Mouse (Mus musculus) MEL (cell line): ENCODE data around the gene Odf2l.

ENCODE experiments used
- JUND ChIP-seq: IDR thresholded peaks from 2 replicates; pipeline ENCODE4 v1.6.1; 2011; ENCODE audit warnings: low read depth, mild to moderate bottlenecking, improper control_type of control experiment, low read length
- MAFK ChIP-seq: IDR thresholded peaks from 2 replicates; pipeline ENCODE4 v1.6.1; 2011; ENCODE audit warnings: low read depth, mild to moderate bottlenecking, low read length, improper control_type of control experiment, borderline replicate concordance

DNA sequence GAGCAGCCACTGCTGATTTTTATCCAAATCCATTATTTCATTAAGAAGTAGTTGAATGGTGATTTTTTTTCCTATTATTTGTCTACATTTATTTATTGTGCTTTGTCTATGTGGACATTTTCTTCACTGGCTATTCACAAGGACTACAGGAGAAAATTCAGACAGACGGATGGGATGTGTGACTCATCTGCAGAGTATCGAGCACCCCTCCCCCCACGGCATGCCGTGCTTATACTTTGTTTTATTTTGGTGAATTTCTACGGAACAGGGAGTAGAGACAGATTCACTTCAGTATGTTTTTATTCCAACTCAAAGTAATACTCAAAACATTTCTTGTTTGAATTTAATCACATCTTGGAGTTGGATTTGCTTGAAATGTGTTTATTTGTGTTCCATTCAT, 49.4 kb downstream of the Odf2l start:
- TF ChIP-seq MAFK, result no peak
- TF ChIP-seq JUND, result no peak
